Mouse (Mus musculus) embryo, embryonic 11 days (tissue): ENCODE data around the gene Sipa1l2.

Source experiments
- DNase-seq: peaks from one replicate; pipeline ENCODE4 v3.0.0-alpha.2; 2015

Sipa1l2 gene

DNA sequence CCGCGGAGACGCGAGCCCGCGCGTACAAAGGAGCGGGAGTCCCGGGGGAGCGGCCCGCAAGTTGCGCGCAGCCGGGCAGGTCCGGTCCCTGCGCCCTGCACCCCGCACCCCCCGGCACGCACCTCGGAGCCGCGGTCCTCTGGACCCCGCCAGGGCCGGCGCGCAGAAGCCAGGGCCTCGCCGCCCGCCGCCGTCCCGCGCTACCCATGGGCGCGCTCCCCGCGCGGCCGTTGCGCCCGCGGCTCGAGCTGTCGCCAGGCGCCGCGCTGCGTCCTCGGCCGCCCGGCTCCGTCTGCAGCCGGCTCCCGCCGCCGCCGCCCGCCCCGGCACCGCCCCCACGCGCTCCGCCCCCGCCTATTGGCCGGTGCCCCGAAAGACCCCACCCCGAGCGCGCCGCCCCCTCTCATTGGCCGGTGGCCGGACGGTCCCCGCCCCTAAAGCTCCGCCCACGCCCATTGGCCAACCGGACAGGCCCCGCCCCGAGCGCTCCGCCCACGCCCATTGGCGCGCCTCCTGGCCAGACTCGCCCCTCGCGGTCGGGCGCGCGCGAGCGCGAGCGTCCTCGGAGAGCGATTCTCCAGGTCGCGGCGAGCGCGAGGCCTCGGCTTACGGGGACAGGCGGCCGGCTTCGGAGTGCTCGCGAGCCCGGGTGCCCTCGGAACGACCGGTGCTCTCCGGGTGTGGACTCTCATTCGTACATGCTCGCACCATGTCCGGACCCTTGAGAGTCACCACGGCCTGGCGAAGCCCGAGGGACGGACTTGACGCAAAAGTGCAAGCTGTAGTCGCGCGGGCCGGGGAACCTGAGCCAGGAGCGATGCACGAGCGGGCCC lies at the start of gene Sipa1l2:
Sipa1l2 (minus strand) TSS at position 276 of the 833 bp plus-strand sequence.
- peak; percentile 99 for DNase-seq

DNA sequence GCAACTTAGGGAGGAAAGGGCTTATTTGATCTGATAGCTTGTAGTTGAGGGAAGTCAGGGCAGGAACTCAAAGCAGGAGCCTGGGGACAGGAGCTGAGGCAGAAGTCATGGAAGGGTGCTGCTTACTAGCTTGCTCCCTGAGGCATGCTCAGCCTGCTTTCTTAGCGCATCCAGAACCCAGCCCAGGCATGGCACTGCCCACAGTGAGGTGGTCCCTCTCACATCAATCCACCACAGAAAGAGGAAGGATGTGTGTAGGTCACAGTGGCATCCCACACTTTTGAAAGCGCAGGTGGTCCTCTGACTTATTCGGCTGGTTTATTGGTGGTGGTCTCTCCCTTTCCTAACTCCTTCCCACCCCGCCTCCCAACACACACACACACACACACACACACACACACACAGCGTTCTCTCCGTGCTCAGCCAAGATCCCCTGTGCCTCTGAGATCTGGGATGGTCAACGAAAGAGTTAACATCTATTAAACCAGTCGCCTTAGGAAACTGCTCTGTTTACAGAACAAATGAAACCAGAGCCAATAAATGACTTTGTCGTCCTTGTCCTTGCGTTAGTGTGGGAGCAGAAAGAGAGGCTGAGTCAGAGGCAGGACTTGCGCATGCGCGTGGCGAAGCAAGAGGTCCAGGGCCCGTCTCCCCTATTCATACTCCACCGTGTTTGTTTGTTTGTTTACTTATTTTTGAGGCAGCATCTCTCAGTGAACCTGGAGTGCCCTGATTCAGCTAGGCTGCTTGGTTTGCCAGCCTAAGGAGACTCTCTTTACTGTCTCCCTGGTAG lies 49.1 kb upstream of the Sipa1l2 start:
- no peak for DNase-seq

DNA sequence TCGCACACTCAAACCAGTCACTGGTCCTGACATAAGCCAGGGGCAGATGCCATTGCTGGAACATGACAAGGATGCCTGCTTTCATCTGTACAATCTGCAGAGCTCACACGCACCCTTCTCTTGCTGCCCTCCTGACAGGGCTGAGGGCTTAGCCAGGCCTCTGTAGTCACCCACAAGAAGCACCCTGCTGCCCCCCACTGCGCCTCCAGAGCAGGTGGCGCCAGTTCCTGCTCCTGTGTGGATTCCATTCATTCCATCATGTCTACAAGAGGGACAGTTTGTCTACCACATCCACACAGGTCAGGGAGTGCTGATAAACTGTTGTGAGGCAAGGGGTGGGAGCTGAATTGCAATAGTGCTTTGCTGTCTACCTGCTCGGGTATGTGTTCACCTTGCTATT lies 47.3 kb upstream of the Sipa1l2 start:
- no peak for DNase-seq

DNA sequence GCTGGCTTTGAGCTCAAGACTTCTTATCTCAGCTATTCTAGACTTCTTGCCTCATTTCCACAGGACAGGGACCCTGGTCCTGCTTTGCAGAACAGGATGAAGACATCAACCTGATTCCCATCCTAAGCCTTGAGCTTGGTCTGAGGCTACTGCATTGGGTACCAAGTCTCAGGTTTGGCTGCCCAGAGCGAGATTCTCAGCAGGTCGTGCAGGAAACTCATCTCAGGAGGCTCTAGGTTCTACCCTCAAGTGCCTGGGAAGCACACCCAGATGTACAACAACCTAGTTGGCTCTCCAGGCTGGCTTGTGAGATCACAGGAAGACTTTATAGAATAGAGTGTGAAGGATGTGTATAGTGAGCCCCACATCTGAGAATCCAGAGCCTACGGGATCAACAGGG lies 46.4 kb upstream of the Sipa1l2 start:
- DNase-seq: no peak

DNA sequence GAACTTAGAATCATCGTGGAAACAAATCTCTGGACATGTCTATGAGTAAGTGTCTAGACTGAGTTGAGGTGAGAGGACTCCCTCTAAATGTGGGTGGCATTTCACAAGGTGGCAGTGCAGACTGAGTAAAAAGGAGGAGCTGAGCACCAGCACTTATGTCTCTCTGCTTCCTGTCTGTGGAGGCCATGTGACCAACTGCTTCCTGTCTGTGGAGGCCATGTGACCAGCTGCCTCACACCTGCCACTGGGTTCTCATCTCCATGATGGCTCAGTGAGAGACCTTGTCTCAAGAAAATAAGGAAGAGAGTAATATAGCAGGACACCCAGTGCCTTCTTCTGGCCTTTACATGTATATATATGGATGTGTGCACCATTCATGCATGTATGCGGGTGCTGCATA lies 43.9 kb upstream of the Sipa1l2 start:
- no peak for DNase-seq

DNA sequence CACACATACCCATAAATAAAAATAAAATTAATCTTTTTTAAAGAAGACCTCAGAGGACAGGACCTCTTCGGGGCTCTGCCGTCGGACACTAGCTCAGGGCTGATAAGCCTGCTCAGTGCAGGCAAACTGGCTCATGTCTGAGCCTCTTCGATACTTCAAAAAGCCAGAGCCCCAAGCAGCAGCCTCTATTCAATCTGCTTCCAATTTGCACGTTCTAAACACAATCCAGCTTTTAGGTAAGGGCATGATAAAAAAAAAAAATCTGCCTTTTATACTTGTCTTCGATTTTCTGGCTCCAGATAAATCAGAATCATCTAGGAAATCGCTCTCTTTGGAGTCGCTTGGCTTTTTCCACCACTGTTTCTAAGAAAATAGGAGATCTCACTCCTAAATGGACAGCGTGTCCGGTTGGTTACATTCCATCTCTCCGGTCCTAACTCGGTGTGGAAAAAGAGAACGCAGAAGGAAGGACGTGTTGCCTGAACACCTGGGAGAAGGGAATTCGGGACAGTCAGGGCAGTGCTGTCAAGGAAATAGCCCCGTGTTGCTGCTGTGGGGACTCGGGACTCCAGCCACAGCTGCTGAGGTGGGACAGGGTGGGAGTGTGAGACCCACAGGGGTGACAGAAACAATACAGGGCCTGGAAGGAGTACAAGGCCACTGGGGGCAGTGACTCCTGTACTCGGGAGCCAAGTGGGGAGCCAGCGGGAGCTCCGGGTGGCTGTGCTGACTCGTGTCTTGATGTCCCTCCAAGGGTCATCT lies 42.4 kb upstream of the Sipa1l2 start:
- no peak for DNase-seq

DNA sequence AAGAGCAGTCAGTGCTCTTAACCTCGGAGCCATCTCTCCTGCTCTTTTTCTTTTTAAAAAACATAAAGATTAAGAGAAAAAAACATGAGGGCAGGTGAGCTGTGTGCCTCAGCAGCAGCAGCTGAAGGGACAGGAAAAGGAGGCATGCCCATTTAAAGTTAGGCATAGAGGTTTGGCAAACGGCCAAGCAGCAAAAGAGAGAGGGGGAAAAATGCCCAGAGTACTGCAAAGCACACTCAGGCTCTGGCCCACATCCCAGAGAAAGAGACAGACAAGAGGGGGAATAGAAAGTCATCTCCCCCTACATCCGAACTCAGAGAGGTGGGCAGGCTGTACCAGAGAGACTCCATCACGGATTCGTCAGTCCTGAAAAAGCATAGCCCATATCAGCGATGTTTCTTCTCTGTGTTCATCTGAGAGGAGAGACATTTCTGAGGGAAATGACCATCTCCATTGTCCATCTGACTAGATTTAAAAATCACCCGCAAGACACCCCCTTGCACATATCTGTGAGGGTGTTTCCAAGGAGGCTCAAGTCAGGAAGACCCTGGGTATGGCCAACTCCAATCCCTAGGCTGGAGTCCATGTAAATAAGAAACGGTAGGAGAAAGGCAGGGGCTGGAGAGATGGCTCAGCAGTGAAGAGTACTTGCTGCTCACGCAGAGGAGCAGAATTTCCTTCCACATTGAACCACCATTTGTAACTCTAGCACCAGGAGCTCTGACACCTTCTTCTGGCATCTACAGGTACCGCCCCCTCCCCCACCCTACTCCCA lies 41.6 kb upstream of the Sipa1l2 start:
- DNase-seq: no peak

DNA sequence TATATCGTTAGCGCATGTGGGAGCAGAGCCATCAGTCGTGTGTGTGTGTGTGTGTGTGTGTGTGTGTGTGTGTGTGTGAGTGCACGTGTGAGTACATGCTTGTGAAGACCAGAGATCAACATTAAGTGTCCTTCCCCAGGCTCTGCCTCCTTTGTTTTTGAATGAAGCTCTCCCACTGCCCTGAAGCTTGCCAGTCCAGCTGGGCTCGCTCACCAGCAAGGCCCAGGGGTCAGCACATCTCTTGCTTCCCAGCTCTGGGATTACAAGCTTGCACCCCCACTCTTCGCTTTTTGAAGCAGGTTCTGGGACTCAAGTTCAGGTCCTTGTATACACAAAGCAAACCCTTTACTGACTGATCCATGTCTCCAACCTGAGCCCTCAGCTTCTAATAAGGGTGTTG lies 40.1 kb upstream of the Sipa1l2 start:
- DNase-seq: no peak

DNA sequence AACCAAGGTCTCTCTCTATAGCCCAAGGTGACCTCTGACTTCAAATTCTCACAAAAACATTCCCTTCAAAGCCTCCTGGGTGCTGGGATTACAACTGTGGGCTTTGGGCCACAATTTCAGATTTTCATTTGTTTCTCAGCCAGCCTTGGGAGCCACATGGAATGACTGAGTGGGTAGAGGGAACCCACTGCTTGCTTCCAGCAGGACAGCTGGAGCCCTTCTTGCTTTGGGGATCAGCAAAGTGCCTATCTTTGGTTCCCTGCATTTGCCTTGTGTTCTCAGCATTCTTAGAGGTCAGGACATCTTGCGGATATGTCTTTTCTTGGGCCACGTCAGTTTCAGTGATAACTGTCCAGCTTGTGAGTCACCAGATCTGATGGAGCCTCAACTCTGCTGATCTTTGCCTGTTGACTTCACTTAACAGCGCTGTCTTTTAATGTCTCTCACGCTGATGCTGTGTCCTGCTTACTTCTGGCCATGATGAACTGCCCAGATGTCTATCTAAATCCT lies 38.2 kb upstream of the Sipa1l2 start:
- DNase-seq: no peak

DNA sequence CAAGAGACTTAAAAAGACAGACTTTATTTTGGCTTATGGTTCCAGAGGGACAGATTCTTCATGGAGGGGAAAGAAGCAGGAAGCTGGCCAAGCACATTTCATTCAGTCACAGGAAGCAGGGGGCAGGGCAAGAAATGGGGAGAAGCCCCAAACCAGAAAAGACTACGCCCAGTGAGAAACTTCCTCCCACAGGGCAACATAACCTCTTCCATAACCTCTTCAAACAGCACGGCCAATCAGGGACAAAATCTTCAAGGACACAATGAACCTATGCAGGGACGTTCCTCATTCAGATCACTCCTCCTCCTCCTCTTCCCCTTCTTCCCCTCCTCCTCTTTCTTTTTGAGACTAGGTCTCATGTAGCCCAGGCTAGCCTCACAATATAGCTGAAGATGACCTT lies 37.3 kb upstream of the Sipa1l2 start:
- no peak for DNase-seq

DNA sequence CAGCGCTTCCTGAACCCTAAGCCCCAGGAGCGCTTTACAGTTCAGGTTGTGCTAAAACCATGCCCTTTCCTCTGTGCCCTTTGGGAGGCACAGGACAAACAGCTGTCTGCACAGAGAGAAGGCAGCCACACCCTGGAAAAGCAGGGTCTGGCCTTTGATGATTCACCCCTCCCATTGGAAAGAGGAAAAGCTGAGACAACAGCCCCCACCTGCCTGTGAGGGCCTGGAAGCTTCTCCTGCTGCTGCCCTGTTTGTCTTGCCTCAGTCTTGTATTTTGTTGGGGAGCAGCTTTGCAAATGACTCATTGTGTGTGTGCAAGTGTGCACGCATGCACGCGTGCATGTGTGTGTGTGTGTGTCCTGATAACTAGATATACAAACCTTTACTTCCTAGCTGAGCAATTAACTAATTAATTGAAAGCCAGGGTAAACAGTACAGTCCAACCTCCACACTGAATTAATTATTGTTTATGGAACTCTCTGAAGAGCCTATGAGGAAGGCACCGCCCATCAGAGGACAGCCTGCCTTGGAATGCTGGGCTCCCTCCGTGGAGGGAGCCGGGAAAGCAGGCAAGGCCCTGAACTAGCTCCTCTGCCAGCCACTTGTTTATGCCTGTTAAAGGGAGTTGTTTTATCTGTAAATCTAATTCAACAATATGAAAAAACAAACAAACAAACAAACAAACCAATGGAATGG lies 35.4 kb upstream of the Sipa1l2 start:
- no peak for DNase-seq

DNA sequence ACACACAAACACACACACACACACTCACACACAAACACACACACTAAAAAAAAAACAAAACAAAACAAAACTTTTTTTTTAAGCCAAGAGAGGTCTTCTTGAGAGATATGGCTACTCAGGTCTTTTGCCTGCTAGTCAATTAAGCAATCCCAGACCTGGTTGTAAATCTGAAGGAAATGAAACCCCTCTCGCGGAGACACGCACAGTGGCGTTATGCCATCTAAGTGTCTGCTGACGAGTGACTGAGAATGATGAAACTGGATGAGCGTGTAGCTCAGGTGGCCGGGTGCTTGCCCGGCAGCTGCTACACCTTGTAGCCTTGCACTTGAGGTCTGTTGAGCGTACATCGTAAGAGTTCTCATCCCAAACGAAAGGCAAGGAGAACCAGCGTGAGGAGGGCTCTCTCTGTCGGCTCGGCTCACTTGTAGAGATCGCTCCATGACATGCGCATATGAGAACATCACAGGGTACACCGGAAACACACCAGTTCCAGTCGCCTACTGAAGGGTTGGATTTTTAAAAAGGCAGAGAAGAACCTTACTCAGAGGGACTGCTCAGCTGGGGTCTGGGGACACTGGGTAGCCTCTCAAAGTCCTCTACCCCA lies 34.7 kb upstream of the Sipa1l2 start:
- DNase-seq: no peak

DNA sequence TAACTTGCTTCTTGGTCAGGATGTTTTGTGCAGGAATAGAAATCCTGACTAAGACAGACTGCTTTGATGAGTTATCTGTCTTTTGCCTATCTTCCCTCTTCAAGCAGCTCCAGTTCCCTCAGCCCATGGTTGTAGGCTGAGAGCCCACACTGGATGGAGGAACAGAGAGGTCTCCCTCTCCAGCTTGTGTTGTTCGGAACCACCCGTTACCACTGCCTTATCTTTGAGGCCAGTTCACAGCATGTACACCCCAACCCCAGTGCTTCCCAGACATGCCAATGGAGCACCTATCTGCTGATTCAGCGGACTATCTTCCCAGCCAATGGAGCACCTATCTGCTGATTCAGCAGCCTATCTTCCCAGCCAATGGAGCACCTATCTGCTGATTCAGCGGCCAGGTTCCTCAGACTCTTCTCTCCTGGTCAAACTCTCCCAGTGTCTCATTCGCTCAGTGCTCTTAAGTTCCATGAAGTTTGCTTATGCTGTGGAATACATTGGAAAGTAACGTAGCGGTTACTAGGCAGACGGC lies 33.8 kb upstream of the Sipa1l2 start:
- no peak for DNase-seq

DNA sequence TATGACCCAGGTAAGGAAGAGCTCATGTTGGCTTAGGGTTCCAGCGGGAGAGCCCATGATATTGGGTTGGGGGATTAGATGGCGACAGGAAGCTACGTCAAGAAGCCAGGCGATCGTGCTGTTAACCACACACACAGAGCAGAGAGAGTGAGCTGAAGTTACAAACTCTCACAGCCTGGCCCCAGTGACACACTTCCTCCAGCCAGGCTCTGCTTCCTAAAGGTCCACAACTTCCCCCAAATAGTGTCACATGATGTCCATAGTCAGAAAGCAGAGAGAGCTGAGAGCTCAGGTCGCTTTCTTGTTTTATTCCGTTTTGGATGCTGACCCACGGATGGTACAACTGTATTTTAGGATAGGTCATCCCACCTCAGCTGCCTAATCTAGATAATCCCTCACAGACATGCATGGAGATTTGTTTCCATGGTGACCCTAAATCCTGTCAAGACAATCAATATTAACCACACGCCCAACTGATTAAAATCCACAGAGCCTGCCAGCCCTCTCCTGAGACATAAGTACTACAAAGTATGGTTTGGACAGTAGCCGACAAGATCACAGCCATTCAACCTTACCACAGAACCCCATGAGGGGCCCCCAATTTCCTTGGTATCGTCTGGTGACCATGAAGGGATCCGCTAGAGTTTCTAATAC lies 30.6 kb upstream of the Sipa1l2 start:
- DNase-seq: no peak

DNA sequence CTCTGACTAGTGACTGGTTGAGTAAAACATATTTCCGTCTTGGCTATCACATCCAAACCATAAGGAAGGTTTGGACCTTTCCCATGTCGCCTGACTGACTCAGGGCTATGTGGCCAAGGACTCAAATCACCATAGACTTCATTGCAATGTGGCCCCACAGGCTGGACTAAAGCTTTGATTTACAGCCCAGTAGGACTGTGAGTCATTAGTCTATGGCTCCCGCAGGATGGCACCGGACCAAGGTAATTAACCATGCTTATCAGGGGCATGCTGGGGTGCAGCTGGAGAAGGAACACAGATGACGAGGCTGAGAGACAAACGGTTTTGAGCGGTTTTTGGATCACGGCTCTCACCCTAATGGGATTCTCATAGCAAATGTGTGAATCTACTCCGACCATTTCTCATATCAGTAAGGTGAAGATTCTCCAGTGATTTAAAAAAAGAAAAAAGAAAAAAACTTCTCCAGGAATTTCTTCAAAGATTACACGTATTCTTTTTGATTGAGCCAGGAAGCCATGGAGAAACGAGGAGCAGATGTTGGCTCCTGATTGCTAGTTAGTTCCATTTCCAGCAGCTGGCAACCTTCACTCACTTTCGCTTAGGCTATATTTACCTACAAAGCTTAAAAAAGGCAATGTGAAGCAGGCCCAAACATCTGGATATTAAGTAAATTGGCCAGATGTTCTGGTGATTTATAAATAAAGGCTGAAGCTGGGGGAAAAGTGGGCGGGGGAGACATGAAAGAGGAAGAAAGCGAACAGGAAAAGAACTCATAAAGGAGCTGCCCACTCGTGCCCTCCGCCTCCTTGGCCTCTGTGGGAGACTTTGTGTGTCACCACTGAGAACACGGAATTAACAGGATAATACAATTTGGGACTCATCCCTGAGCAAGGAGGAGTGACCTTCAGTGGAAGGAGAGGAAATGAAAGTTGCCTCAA lies 26.2 kb upstream of the Sipa1l2 start:
- no peak for DNase-seq

DNA sequence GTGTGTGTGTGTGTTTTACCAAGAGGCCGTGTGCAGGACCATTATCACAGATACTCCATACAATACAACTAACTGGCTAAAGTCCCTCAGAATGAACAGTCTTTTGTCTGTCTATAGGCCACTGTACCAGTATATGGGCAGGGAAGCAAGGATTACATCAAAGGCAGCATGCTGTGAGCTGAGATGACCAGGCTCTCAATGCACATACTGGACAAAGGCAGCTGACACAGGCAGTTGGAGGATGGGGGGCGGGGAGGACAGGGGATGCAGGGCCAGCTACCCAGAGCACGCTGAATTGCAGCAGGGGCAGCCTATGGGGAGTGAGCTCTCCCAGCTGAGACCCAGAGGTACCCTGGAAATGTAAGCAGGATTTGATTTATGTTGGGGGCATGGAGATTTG lies 20.8 kb upstream of the Sipa1l2 start:
- DNase-seq: peak; percentile 58

DNA sequence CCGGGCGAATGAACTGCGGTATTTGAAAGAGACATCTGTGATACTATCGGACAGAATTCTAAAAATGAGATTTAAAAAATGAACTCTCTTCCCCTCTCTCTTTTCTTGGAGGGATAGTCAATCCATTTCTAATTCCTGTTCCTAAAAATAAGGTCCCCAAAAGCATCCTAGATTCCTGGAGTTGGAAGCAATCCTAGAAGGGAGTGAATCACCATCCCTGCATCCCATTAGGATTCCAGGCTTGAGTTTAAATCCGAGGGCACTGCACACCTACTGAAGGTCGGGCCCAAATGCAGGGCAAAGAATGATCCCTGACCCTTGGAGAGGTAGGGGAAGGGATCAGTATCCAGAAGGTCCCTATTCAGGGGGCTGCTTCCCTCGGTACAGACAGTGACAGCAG lies 17.0 kb upstream of the Sipa1l2 start:
- DNase-seq: no peak

DNA sequence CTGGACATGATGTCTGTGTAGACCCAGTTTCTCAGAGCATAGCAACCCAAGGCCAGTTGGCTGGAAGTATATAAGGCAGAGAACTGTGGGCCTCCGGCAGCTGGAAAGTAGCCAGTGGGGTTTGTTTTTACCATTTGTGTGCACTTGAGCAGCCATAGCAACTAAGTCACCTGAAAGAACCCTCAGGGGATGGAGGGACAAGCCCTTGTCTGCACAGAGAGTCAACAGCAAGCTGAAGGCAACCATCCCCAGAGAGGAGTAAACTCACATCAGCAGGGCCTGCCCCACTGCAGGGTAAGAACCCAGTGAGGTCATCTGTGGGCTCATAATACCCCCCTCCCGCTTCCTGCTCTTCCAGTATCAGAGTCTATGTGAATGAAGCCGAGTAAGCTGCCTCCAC lies 14.7 kb upstream of the Sipa1l2 start:
- no peak for DNase-seq

DNA sequence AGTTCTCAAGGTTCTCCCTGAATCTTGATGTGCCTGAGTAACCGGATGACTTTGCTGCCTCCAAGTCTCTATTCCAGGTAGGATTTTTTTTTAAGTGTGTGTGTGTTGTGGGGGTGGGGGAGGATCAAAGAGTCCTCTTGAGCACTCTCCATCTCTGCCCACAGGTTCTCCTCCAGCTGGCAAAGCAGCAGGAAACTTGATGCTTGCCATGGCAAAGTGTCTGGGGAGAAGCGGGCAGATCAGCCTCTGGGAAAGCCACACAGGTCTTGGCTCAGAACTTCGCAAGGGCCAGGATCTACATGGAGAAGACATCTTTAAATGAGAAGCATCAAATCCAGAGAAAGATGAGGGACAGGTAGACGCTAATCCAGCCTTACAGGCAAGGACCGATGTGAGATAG lies 10.8 kb upstream of the Sipa1l2 start:
- DNase-seq: no peak
